Mouse (Mus musculus) kidney, adult 9 months (tissue): ENCODE measurements at regions not wholly inside any gene's neighbourhood (a gene's known extent, or its start where the extent isn't known, plus 50 kb on each side); places are given as distances from the start of the nearest gene placed in this dataset.

ENCODE experiments used
- DNase-seq: peaks from one replicate; pipeline ENCODE4 v3.0.0; 2022

- DNase-seq = no peak
Observed at GRCm38 (mm10) chr10:44723845-44724244, 195.5 kb upstream of the Prdm1 start.

- DNase-seq = no peak
Observed at GRCm38 (mm10) chr10:44723321-44723720, 195.0 kb upstream of the Prdm1 start.

- no peak for DNase-seq
Observed at GRCm38 (mm10) chr10:44721670-44722069, 193.4 kb upstream of the Prdm1 start.

GRCm38 (mm10) chr10:44716612-44717011 is 188.3 kb upstream of the Prdm1 start:
- no peak for DNase-seq

GRCm38 (mm10) chr10:44715902-44716301 is 187.6 kb upstream of the Prdm1 start:
- DNase-seq = no peak

GRCm38 (mm10) chr10:44708830-44709229 is 180.5 kb upstream of the Prdm1 start:
- no peak for DNase-seq

GRCm38 (mm10) chr10:44704143-44704542 is 175.8 kb upstream of the Prdm1 start:
- DNase-seq = no peak

- peak; percentile 77 for DNase-seq
Observed at GRCm38 (mm10) chr10:44702108-44702507, 173.8 kb upstream of the Prdm1 start.

- no peak for DNase-seq
Observed at GRCm38 (mm10) chr10:44699988-44700537, 171.8 kb upstream of the Prdm1 start.

- no peak for DNase-seq
Observed at GRCm38 (mm10) chr10:44697966-44698365, 169.7 kb upstream of the Prdm1 start.

- DNase-seq = no peak
Observed at GRCm38 (mm10) chr10:44696973-44697372, 168.7 kb upstream of the Prdm1 start.

- DNase-seq = no peak
Observed at GRCm38 (mm10) chr10:44691590-44692327, 163.5 kb upstream of the Prdm1 start.

GRCm38 (mm10) chr10:44688555-44688954 is 160.3 kb upstream of the Prdm1 start:
- DNase-seq = no peak

GRCm38 (mm10) chr10:44686055-44686454 is 157.8 kb upstream of the Prdm1 start:
- DNase-seq = no peak

- no peak for DNase-seq
Observed at GRCm38 (mm10) chr10:44685215-44685614, 156.9 kb upstream of the Prdm1 start.

- no peak for DNase-seq
Observed at GRCm38 (mm10) chr10:44676506-44676905, 148.2 kb upstream of the Prdm1 start.

- DNase-seq = no peak
Observed at GRCm38 (mm10) chr10:44665509-44666144, 137.3 kb upstream of the Prdm1 start.

GRCm38 (mm10) chr10:44659499-44659898 is 131.2 kb upstream of the Prdm1 start:
- no peak for DNase-seq

GRCm38 (mm10) chr10:44653761-44654160 is 125.5 kb upstream of the Prdm1 start:
- no peak for DNase-seq

GRCm38 (mm10) chr10:44647021-44647420 is 118.7 kb upstream of the Prdm1 start:
- DNase-seq = no peak

GRCm38 (mm10) chr10:44646615-44647014 is 118.3 kb upstream of the Prdm1 start:
- no peak for DNase-seq

GRCm38 (mm10) chr10:44641616-44642015 is 113.3 kb upstream of the Prdm1 start:
- no peak for DNase-seq

- no peak for DNase-seq
Observed at GRCm38 (mm10) chr10:44640620-44641019, 112.3 kb upstream of the Prdm1 start.

GRCm38 (mm10) chr10:44638678-44639077 is 110.4 kb upstream of the Prdm1 start:
- DNase-seq = no peak
